Mouse (Mus musculus) CH12.LX (cell line): Measurements from ENCODE around the gene Prokr2. TPM values are rescaled to one million over a fixed set of nuclear protein-coding genes. Genes with fewer than 3 reads are reported as not detected.

Experiments used
- DNase-seq: peaks from one replicate; pipeline ENCODE4 v3.0.0-alpha.2; 2013; ENCODE audit errors: extremely low read depth
- H3K27ac ChIP-seq: 2 replicates; pipeline ENCODE4 v1.5.1; 2012; ENCODE audit warnings: low read depth, mild to moderate bottlenecking, control low read depth, moderate library complexity; ENCODE audit not compliant: insufficient read depth
- H3K27me3 ChIP-seq: replicated peaks from 2 replicates; pipeline ENCODE3; 2012; ENCODE audit warnings: inconsistent platforms
- H3K36me3 ChIP-seq, 2 experiments: replicated peaks in 1 of 2; 2 replicates each; pipeline versions ENCODE3 to v1.6.1; 2012; ENCODE audit warnings: inconsistent platforms in 1 of 2, low read length in 1 of 2, mild to moderate bottlenecking in 1 of 2, mixed read lengths in 1 of 2, moderate library complexity in 1 of 2; ENCODE audit not compliant: control insufficient read depth in 1 of 2, insufficient read depth in 1 of 2
- H3K4me1 ChIP-seq, 2 experiments: 2 replicates each; pipeline ENCODE4 v1.6.1; 2012; ENCODE audit warnings: inconsistent platforms in 1 of 2, moderate library complexity in 1 of 2; ENCODE audit not compliant: insufficient read depth in 2 of 2, control insufficient read depth in 1 of 2
- H3K4me2 ChIP-seq: 2 replicates; pipeline ENCODE4 v1.6.1; 2012; ENCODE audit warnings: low read depth, mild to moderate bottlenecking, control low read depth; ENCODE audit not compliant: poor library complexity, insufficient read depth, severe bottlenecking
- H3K4me3 ChIP-seq, 3 experiments: fragments of 150-350 bp in 1 of 3; sonication (generic) in 1 of 3; replicated peaks in 1 of 3; 2 replicates each; pipeline versions ENCODE3 to v1.5.1; 2011 to 2012; ENCODE audit warnings: low read depth in 2 of 3, low read length in 2 of 3, mild to moderate bottlenecking in 2 of 3, moderate library complexity in 2 of 3, control low read depth in 1 of 3, improper control_type of control experiment in 1 of 3, inconsistent platforms in 1 of 3, mixed read lengths in 1 of 3; ENCODE audit not compliant: poor library complexity in 1 of 3
- H3K79me2 ChIP-seq: replicated peaks from 2 replicates; pipeline ENCODE4 v1.6.1; 2012; ENCODE audit warnings: mild to moderate bottlenecking, moderate library complexity; ENCODE audit not compliant: control insufficient read depth, poor library complexity, insufficient read depth, severe bottlenecking; ENCODE audit errors: extremely low read depth
- H3K9ac ChIP-seq: 2 replicates; pipeline ENCODE4 v1.6.1; 2012; ENCODE audit warnings: low read depth, mild to moderate bottlenecking, control low read depth, moderate library complexity; ENCODE audit not compliant: insufficient read depth
- H3K9me3 ChIP-seq: replicated peaks from 2 replicates; pipeline ENCODE3; 2012; ENCODE audit warnings: low read length, inconsistent platforms, mixed read lengths
- BHLHE40 ChIP-seq: IDR thresholded peaks from 2 replicates; pipeline ENCODE4 v1.6.1; 2011; ENCODE audit warnings: mild to moderate bottlenecking, low read depth, low read length, improper control_type of control experiment
- CHD1 ChIP-seq: IDR thresholded peaks from 2 replicates; pipeline ENCODE4 v1.6.1; 2012; ENCODE audit warnings: low read depth, low read length, improper control_type of control experiment, inconsistent platforms
- CHD2 ChIP-seq: IDR thresholded peaks from 2 replicates; pipeline ENCODE4 v1.6.1; 2011; ENCODE audit warnings: low read length, improper control_type of control experiment
- CTCF ChIP-seq, 2 experiments: IDR thresholded peaks in 1 of 2; conservative IDR thresholded peaks in 1 of 2; 2 replicates each; pipeline ENCODE4 v1.5.1; 2011 to 2012; ENCODE audit warnings: low read depth in 2 of 2, low read length in 2 of 2, improper control_type of control experiment in 1 of 2, inconsistent platforms in 1 of 2, mild to moderate bottlenecking in 1 of 2, moderate library complexity in 1 of 2
- E2F4 ChIP-seq: IDR thresholded peaks from 2 replicates; pipeline ENCODE4 v1.6.1; 2011; ENCODE audit warnings: low read depth, low read length, improper control_type of control experiment; ENCODE audit not compliant: insufficient replicate concordance
- EP300 ChIP-seq: IDR thresholded peaks from 2 replicates; pipeline ENCODE4 v1.6.1; 2011; ENCODE audit warnings: low read length, improper control_type of control experiment
- ETS1 ChIP-seq: conservative IDR thresholded peaks from 2 replicates; pipeline ENCODE4 v1.6.1; 2012; ENCODE audit warnings: low read depth, mild to moderate bottlenecking, inconsistent platforms, low read length, improper control_type of control experiment, moderate library complexity
- GABPA ChIP-seq: IDR thresholded peaks from 2 replicates; pipeline ENCODE4 v1.6.1; 2012; ENCODE audit warnings: low read depth, low read length, improper control_type of control experiment, inconsistent platforms; ENCODE audit not compliant: insufficient replicate concordance
- HCFC1 ChIP-seq: IDR thresholded peaks from 2 replicates; pipeline ENCODE4 v1.6.1; 2012; ENCODE audit warnings: low read depth, mild to moderate bottlenecking, inconsistent platforms, low read length, improper control_type of control experiment
- IRF4 ChIP-seq: IDR thresholded peaks from 2 replicates; pipeline ENCODE4 v1.6.1; 2014; ENCODE audit warnings: low read depth, mild to moderate bottlenecking, inconsistent platforms, low read length, improper control_type of control experiment
- JUN ChIP-seq: IDR thresholded peaks from 2 replicates; pipeline ENCODE4 v1.6.1; 2011; ENCODE audit warnings: low read depth, mild to moderate bottlenecking, low read length, improper control_type of control experiment, moderate library complexity; ENCODE audit not compliant: insufficient read depth
- JUND ChIP-seq: conservative IDR thresholded peaks from 2 replicates; pipeline ENCODE4 v1.6.1; 2011; ENCODE audit warnings: low read depth, low read length, improper control_type of control experiment
- KAT2A ChIP-seq: IDR thresholded peaks from 2 replicates; pipeline ENCODE4 v1.6.1; 2012; ENCODE audit warnings: low read length, improper control_type of control experiment, inconsistent platforms; ENCODE audit not compliant: insufficient replicate concordance
- MAFK ChIP-seq: IDR thresholded peaks from 2 replicates; pipeline ENCODE4 v1.6.1; 2011; ENCODE audit warnings: low read length, improper control_type of control experiment; ENCODE audit not compliant: insufficient replicate concordance
- MAX ChIP-seq: IDR thresholded peaks from 2 replicates; pipeline ENCODE4 v1.6.1; 2011; ENCODE audit warnings: low read length, improper control_type of control experiment
- MAZ ChIP-seq: IDR thresholded peaks from 2 replicates; pipeline ENCODE4 v1.6.1; 2012; ENCODE audit warnings: low read depth, mild to moderate bottlenecking, inconsistent platforms, low read length, improper control_type of control experiment, moderate library complexity
- MEF2A ChIP-seq: IDR thresholded peaks from 2 replicates; pipeline ENCODE4 v1.6.1; 2014; ENCODE audit warnings: low read depth, mild to moderate bottlenecking, inconsistent platforms, low read length, improper control_type of control experiment, borderline replicate concordance
- MYC ChIP-seq: IDR thresholded peaks from 2 replicates; pipeline ENCODE4 v1.6.1; 2011; ENCODE audit warnings: low read depth, mild to moderate bottlenecking, improper control_type of control experiment, low read length
- NELFE ChIP-seq: IDR thresholded peaks from 2 replicates; pipeline ENCODE4 v1.6.1; 2011; ENCODE audit warnings: low read depth, low read length, improper control_type of control experiment
- NRF1 ChIP-seq: IDR thresholded peaks from 2 replicates; pipeline ENCODE4 v1.6.1; 2014; ENCODE audit warnings: low read depth, mild to moderate bottlenecking, inconsistent platforms, low read length, improper control_type of control experiment, moderate library complexity
- POLR2A ChIP-seq: IDR thresholded peaks from 2 replicates; pipeline ENCODE4 v1.6.1; 2011; ENCODE audit warnings: low read depth, mild to moderate bottlenecking, improper control_type of control experiment, low read length
- POLR2AphosphoS2 ChIP-seq: IDR thresholded peaks from 2 replicates; pipeline ENCODE4 v1.6.1; 2011; ENCODE audit warnings: low read depth, low read length, improper control_type of control experiment
- RAD21 ChIP-seq: IDR thresholded peaks from 2 replicates; pipeline ENCODE4 v1.6.1; 2011; ENCODE audit warnings: low read depth, mild to moderate bottlenecking, low read length, improper control_type of control experiment, moderate library complexity
- RCOR1 ChIP-seq: conservative IDR thresholded peaks from 2 replicates; pipeline ENCODE4 v1.6.1; 2012; ENCODE audit warnings: low read depth, mild to moderate bottlenecking, inconsistent platforms, low read length, improper control_type of control experiment
- SIN3A ChIP-seq: IDR thresholded peaks from 2 replicates; pipeline ENCODE4 v1.6.1; 2012; ENCODE audit warnings: low read length, improper control_type of control experiment, inconsistent platforms
- TBP ChIP-seq: conservative IDR thresholded peaks from 2 replicates; pipeline ENCODE4 v1.6.1; 2011; ENCODE audit warnings: low read depth, low read length, improper control_type of control experiment
- USF1 ChIP-seq: IDR thresholded peaks from 2 replicates; pipeline ENCODE4 v1.6.1; 2014; ENCODE audit warnings: low read depth, mild to moderate bottlenecking, inconsistent platforms, low read length, improper control_type of control experiment
- ZNF384 ChIP-seq: IDR thresholded peaks from 2 replicates; pipeline ENCODE4 v1.6.1; 2012; ENCODE audit warnings: low read depth, low read length, improper control_type of control experiment, inconsistent platforms
- dilution Hi-C: fragments of 300-500 bp; cut with MboI; formaldehyde crosslinking; loops from 2 replicates; pipeline ENCODE4 v1.14.3; 2020; ENCODE audit warnings: low sequenced_read_pairs; ENCODE audit not compliant: extremely low pct_unique_long_range_greater_than_20kb, extremely low pct_ligation_motif_present
- in situ Hi-C: fragments of 300-500 bp; cut with MboI; formaldehyde crosslinking; loops from 3 replicates; pipeline ENCODE4 v1.14.3; 2019; ENCODE audit warnings: low sequenced_read_pairs, low pct_ligation_motif_present, low pct_unique_long_range_greater_than_20kb, mixed read lengths
- polyA plus RNA-seq: library from polyadenylated mRNA; unstranded; fragments of >175 nt; gene quantifications from 2 replicates; pipeline ENCODE4 v1.2.1, GENCODE M21; 2012; ENCODE audit warnings: low read depth; ENCODE audit not compliant: insufficient read length
- total RNA-seq, 2 experiments: library from RNA; depleted of rRNA; stranded (reverse); fragments of 300-350 nt in 1 of 2; fragments of >200 nt in 1 of 2; gene quantifications; 2 replicates each; pipeline ENCODE4 v1.2.3; 2012 to 2014

Prokr2 gene
- total and polyA plus RNA-seq, 3 experiments: 0.04 TPM; not detected in 2

DNA sequence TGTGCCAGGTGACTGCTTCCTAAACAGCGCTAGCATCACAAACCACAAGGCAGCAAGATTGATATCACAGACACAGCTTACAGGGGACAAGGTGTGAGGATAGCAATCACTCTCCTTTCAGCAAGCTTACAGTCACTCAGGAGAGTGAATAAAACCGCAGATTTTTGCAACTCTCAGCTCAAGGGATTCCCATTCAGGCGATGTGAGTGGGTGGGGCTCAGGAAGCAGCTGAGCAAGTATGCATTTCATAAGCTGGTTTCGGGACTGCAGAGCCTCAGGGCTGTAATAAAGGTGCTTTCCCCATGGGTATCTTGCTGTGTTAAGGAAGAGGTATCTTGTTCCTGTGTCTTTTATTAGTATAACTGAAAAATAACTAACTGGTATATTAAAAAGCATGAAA lies 5.6 kb downstream of the Prokr2 start:
- dilution Hi-C loops (no loop called here), in situ Hi-C loops (no loop called here)
- H3K4me3 ChIP-seq: no peak overlapping the region
- H3K36me3 ChIP-seq: no peaks in the 10 kb centered on the region
- H3K79me2 ChIP-seq: no peaks in the 10 kb centered on the region
- H3K4me1 ChIP-seq: peaks cover 14 to 39% of the 10 kb centered on the region in 2 experiments
- H3K27ac ChIP-seq: no peak overlapping the region
- H3K9me3 ChIP-seq: no peaks in the 10 kb centered on the region
- peak overlapping the region; percentile 85 for H3K4me2 ChIP-seq
- no peak overlapping the region for H3K9ac ChIP-seq
- no peaks in the 10 kb centered on the region for H3K27me3 ChIP-seq
- peak; percentile 80 for DNase-seq
- no peak for TF ChIP-seq HCFC1
- TF ChIP-seq ETS1: peak; percentile 87
- TF ChIP-seq USF1: no peak
- TF ChIP-seq KAT2A: no peak
- no peak for TF ChIP-seq GABPA
- no peak for TF ChIP-seq RAD21
- 0 out of 2 replicates have a peak, but pooled peaks have one; percentile 14 for TF ChIP-seq MEF2A
- no peak for TF ChIP-seq ZNF384
- TF ChIP-seq MAZ: no peak
- TF ChIP-seq MAFK: no peak
- no peak for TF ChIP-seq RCOR1
- no peak for TF ChIP-seq E2F4
- no peak for TF ChIP-seq POLR2A
- no peak for TF ChIP-seq NRF1
- TF ChIP-seq CHD1: no peak
- TF ChIP-seq POLR2AphosphoS2: no peak
- no peak for TF ChIP-seq TBP
- no peak for TF ChIP-seq MAX
- no peak for TF ChIP-seq BHLHE40
- no peak for TF ChIP-seq NELFE
- no peak for TF ChIP-seq CTCF (conservative IDR thresholded peaks at IDR 0.05 in 1 of 2, IDR thresholded peaks at IDR 0.05 in 1 of 2; ENCODE audit: low read depth in 2 of 2, low read length in 2 of 2)
- no peak for TF ChIP-seq MYC
- TF ChIP-seq EP300: peak; percentile 41
- peak; percentile 48; the same call in 1 of the 2 replicates for TF ChIP-seq SIN3A
- TF ChIP-seq JUN: no peak
- TF ChIP-seq CHD2: no peak
- no peak for TF ChIP-seq JUND
- TF ChIP-seq IRF4: peak; percentile 76
